Mouse (Mus musculus) duodenum, adult 2 months (tissue): Measurements from ENCODE around the gene Hepacam. TPM values are rescaled to one million over a fixed set of nuclear protein-coding genes. Genes with fewer than 3 reads are reported as not detected.

ENCODE experiments used
- polyA plus RNA-seq: library from polyadenylated mRNA; depleted of rRNA; stranded (reverse); fragments of >200 nt; gene quantifications from 2 replicates; pipeline ENCODE4 v1.2.3, GENCODE M21; 2012; ENCODE audit warnings: low replicate concordance; rRNA removed

The Hepacam gene
- polyA plus RNA-seq, result 0.23 and 1.3 TPM in 2 replicates

DNA sequence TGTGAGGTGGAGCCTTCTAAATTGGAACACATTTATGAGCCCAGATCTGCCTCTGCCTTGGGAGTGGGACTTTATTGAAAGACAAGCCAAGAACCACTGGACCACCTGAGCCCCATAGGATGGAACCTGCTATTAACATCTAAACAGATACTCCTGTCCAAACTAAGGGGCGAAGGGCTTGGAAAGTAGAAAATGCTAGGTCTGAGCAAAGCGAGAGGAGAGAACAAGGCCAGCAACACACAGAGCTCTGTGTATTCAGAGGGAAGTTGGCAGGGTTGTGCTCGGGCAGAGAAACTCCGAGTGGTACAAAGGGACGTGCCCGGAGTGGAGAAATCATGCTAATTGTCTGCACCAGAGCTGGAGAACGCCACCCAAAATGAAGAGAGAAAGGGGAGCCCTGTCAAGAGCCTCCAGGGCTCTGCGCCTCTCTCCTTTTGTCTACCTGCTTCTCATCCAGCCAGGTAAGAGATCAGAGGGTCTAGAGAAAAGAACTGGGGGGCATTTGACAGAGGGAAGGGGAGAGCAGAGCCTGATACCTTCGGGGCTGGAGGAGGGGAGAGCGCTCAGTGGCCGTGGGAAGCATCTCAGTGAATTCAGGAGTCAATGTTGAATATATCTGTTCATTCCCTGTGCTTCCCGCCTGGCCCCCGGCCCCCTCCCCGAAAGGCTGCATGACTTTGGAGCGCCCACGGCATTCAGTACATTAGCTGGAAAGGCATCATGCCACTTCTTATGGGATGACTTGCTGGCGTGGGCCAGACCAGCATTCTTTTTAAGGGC is at the start of gene Hepacam:
TSS of gene Hepacam (plus strand) at position 51 of the 780 bp plus-strand sequence.

DNA sequence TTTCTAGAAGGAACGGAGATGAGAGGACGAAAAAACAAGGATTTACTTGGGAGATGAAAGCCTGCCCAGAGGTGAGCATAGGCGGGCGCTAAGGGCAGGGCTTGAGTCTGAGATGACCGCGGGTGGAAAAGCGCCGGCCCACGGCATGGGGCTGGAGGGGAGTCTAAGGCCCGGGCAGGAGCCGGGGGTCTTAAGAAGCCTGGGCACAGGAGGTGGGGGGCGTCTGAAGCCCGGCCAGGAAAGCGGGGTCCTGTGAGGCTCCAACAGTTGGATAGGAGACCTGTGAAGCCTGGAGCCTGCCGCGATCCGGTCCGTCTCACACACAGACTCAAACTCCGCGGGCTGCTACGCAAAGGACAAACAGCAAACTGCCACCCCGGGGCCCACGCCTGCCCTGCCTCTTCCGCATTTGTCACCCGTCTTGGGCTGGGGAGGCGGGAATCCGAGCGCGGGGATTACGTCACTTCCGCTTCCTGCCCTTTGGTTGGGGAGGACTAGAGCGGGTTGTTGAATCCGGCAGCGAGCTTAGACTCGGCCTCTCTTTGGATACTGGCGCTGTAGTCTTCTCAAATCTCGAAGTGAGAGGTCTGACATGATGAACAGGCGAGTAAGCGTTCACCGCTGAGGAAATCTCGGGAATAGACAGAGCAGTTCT is 19.0 kb upstream of the Hepacam start, which contains the start of gene Ccdc15:
TSS of gene Ccdc15 (minus strand) at position 445 of the 655 bp plus-strand sequence.

DNA sequence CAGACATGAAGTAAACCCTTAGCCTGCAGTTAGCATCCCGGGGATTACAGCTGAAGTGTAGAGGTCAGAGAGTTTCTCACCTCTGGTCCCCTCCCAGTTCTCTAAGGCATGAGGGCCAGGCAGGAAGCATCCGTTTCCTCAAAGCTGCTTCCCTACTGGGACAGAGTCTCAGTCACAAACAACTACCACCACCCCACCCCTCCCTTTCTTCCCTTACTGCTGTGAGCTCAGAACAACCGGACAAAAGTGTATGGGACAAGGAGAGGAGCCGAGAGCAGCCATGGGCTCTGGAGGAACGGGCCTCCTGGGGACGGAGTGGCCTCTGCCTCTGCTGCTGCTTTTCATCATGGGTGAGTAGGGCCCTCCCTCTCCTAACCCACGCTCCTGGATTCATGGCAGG is 34.7 kb downstream of the Hepacam start, which contains the start of gene Robo4:
TSS of gene Robo4 (plus strand) at position 96 of the 400 bp plus-strand sequence.

GRCm38 (mm10) chr9:37432720-37433421 is 65.7 kb downstream of the Hepacam start, which contains the start of gene Robo3:
TSS of gene Robo3 (minus strand) at chr9:37433246.

Other genes starting within 250 kb of the Hepacam start
- 0.47 and 6.2 TPM in 2 replicates for gene Pknox2, start 219.9 kb upstream of the Hepacam start, polyA plus RNA-seq
- 0.46 and 0.68 TPM in 2 replicates for gene Tmem218, start 159.1 kb upstream of the Hepacam start, polyA plus RNA-seq
- gene Slc37a2, start 111.6 kb upstream of the Hepacam start, polyA plus RNA-seq, result 2.7 and 72.0 TPM in 2 replicates
- 0.30 and 0.82 TPM in 2 replicates for gene Ccdc15, start 18.9 kb upstream of the Hepacam start, polyA plus RNA-seq
- gene Robo4, start 34.5 kb downstream of the Hepacam start, polyA plus RNA-seq, result 8.2 and 12.8 TPM in 2 replicates
- gene Robo3, start 65.9 kb downstream of the Hepacam start, polyA plus RNA-seq, result 1.4 and 4.5 TPM in 2 replicates
- gene Msantd2, start 122.0 kb downstream of the Hepacam start, polyA plus RNA-seq, result 7.6 and 13.2 TPM in 2 replicates
- gene Esam, start 160.7 kb downstream of the Hepacam start, polyA plus RNA-seq, result 15.7 and 16.2 TPM in 2 replicates
- 4.0 and 81.2 TPM in 2 replicates for gene Vsig2, start 171.9 kb downstream of the Hepacam start, polyA plus RNA-seq
- 3.6 and 5.6 TPM in 2 replicates for gene Nrgn, start 185.6 kb downstream of the Hepacam start, polyA plus RNA-seq
- 2.6 and 5.2 TPM in 2 replicates for gene Siae, start 188.3 kb downstream of the Hepacam start, polyA plus RNA-seq
- gene Spa17, start 246.4 kb downstream of the Hepacam start, polyA plus RNA-seq, result 0.14 TPM in 1 of 2 replicates, not detected in the other